Mouse (Mus musculus) NIH3T3 (cell line): ENCODE measurements around the gene Cfdp1.
A peak's percentile ranks its signal among the peaks of the same experiment; 100 is the strongest.

Experiments
- DNase-seq: peaks from one replicate; pipeline ENCODE4 v3.0.0-alpha.2; 2012; ENCODE audit warnings: low read depth

Cfdp1 gene

GRCm38 (mm10) chr8:111739604-111740003, 114.5 kb downstream of the Cfdp1 start:
- DNase-seq = no peak

DNA sequence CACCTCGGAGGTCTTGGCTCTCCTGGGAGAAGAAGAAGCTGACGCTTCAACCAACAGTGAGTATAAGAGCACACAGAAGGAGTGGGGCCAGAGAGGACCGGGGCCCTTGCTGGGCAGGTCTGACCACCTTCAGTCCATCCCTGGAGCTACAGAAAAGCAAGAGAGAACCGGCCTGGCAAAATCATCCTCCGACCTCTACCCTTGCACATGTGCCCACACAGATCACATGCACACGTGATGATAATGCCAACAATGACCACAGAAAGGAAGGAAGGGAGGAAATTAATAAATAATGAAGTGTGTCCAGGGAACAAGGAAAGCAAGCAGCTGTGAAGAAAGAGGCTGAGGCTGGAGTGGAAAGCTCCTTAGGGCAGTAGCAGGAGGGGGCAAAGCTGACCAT, 115.2 kb downstream of the Cfdp1 start:
- DNase-seq = no peak

GRCm38 (mm10) chr8:111736321-111736720, 117.8 kb downstream of the Cfdp1 start:
- no peak for DNase-seq

- DNase-seq = no peak
Observed at GRCm38 (mm10) chr8:111735791-111736190, 118.3 kb downstream of the Cfdp1 start.

GRCm38 (mm10) chr8:111735335-111735761, 118.7 kb downstream of the Cfdp1 start:
- no peak for DNase-seq

DNA sequence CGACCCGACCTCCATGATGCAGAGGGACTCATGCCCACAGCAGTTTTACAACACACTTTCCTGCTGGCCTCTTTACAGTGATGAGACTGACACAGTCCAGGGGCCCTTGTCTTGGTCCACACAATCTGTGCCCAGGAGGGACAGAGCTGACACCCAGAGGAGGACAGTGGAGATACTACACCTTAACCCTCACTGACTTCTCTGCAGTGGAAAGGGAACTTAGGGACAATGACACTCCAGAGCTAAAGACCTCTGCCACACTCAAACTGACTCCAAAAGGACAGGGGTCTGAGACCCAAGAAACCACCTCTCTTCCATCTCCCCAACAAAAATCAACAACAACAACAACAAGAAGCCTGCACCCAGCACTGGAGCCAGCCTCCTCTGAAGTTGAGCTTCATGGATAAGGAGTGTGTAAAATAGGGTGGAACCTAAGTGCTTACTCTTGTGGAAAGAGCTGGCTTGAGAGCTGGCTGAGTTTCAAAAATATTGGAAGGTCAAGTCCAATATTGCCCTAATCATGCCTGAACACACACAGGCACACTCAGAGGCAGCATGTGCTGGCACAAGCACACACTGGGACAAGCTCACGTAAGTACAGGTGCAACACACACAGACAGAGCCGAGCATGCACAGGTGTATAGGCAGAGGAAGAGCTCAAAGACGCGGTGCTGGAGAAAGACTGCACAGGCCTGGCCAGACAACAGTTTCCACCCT, 119.7 kb downstream of the Cfdp1 start:
- no peak for DNase-seq

DNA sequence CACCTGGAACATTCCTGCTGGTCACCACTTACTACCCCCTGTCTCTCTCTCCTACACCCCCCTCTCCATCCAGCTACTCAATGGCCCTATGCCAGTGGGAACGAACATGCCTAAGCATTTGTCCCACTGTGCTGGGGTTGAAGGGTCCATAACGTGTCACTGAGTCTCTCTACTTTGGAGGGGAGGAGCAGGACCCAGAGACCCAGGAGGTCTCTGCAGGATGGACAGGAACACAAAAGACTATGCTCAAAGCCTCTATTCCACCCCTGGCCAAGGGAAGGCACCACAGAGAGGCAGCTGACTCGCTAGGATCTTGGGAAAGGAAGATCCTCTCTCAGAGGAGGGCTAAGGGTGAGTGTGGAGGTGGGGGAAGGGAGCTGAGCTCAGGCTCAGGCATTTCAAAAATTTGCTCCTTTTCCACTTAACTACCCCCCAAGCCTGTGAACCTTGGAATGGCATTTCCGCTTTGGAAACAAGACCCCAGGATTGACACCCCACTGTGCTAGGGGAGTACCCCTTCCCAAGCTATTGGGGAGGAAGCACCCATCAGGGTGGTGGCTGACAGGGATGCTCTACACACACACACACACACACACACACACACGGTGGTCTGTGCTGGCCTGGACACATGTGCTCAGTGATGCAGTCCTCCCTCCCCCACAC, 120.4 kb downstream of the Cfdp1 start:
- peak; percentile 64 for DNase-seq

DNA sequence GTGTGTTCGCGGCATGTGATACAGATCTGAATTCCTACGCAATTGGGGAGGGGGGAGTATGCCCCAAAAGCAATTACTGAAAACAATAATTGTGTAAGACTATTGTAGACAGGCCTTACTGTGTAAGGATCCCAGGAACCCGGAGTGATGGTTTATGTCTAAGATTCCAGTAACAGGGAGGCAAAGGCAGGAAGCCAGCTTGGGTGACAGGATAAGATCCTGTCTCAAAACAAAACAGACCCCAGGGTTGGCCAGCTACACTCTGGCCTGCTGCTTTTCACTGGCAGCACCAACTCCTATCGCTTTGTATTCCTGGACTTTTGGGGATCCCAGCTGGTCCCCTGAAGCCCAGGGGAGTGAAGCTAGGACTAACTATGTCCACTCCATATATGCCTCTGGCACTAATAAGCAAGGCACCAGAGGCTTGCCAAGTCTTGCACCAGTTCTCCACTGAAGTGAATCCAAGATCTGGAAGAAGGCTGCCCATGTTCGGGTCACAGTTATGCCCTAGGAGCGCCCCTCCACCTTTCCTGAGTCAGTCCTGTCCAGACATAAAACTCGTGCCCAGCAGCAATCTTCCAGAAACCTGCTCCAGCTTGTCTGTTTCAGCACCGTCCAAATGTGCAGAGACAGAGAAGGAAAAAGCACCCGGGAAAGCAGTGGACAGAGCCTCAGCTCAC, 121.5 kb downstream of the Cfdp1 start:
- DNase-seq = peak; percentile 58

DNA sequence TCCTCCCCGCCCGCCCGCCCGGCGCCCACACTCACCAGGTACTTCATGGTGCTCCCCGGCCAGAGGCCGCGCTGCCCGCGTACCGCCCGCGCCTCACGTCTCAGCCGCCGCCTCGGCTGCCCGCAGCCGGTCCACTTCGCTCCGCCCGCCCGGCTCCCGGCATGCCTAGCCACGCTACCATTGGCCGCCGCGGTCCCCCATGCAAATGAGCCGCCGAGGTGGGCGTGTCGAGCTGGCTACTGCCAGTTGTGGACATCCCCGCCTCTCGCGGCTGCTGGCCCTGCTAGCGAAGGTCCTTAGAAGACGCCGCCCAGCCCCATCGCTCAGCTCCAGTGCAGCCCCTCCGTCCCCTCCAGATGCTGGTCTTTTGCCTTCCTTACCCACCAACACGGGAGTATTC, 122.1 kb downstream of the Cfdp1 start:
- peak; percentile 98 for DNase-seq

DNA sequence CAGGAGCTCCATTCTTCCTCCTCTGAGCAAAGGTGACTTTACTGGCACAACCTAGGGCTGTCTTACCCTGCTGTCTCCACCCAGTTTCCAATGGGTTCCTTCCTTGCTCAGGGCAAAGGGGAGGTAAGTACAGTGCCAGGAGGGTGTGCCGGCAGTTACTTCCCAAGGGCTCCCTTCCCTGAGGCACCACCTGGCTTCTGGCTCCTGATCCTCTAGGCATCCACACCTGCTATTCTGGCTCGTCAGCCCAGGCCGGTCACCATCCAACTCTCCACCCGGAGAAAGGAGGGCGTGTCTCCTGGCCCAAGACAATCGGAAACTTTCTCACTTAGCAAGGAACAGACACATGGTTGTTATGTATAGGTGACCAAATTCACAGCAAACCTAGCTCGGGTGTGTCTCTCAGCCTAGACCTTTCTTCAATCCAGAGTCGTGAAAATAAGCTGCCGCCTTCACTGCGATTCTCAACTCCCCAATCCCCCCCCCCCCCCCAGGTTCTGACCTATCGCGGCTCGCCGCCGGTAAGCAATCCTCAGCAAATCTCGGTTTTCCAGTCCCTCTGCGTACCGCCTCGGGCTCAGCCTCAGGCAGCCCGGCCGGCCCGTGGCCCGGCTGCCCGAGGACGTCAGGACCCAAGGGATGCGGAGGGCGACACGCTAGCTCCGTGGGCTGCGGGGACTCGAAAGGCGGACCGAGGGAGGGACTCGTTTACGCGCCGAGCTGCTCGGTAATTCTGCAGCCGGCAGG, 122.7 kb downstream of the Cfdp1 start:
- peak; percentile 47 for DNase-seq

GRCm38 (mm10) chr8:111729233-111730170, 124.6 kb downstream of the Cfdp1 start:
- no peak for DNase-seq

DNA sequence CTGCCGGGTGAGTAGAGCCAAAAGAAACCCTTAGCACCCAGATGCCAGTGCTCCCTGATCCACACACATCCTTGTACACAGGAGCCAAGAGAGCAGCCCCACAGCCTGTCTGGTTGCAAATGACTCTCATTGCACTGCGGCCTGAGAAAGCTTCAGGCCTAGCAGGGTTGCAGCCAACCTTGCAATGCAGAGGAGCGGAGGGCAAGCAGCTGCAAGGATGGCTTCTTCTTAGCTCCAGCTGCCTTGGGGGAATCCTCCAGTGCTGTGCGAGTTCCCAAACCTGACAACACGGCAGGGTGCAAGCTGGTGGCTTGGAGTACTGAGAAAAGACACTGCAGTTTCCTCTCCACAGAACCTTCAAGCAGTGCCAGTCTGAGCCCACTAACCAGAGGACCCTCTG, 125.6 kb downstream of the Cfdp1 start:
- DNase-seq = no peak

DNA sequence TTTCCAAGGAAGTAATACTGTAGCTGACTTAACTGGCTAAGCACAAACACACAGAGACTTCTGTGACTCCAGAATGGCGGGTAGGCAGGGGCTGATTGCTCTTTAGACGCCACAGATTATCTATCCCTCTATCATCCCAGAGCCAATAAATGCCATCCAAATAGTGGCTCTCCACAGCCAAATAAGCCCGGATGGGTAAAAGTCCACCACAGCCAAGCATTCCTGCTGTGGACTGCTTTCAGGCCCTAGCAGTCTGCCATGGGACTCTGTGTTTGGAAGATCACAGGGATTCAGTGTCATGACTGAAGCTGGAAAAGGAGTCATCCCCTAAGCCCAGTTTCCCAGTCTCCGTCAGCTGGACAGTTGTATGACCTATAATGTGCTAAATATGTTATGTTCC, 126.5 kb downstream of the Cfdp1 start:
- DNase-seq = no peak

DNA sequence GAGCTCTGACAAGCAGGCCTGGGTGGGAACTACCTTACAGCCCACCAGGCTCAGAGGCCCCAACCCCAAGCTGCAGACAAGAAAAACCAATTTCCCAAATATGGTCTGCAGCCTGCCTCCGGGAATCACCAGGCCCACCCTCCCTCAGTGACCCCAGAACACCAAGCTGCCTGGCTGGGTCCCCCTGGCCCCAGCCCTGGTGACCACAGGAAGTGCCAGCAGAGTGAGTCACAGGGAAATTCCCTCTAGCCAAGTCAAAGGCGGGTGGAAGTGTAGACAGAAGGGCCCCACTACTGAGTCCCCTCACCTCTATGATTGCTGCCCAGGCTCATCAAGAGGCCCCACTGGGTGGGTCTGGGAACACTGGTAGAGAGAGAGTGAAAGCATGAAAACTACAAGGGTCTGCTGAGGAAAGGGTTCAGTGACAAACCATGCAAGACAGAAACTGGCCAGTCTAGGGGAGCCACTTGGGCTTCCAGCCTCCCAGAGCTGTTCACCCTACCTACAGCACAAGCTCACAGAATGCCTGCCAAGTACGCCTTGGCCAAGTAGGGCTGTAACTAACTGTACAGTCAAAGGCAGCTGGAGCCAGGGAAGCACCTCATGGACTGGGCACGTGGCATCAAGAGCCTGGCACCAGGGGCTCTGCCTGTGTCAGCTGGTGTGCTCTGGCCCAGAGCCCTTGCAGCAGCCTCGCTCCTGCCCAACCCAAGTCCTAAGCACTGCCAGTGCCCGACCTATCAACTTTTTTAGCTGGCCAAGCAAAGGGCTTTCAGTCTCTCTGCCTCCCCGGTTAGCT, 127.8 kb downstream of the Cfdp1 start:
- peak; percentile 87 for DNase-seq

GRCm38 (mm10) chr8:111725341-111725740, 128.8 kb downstream of the Cfdp1 start:
- no peak for DNase-seq

DNA sequence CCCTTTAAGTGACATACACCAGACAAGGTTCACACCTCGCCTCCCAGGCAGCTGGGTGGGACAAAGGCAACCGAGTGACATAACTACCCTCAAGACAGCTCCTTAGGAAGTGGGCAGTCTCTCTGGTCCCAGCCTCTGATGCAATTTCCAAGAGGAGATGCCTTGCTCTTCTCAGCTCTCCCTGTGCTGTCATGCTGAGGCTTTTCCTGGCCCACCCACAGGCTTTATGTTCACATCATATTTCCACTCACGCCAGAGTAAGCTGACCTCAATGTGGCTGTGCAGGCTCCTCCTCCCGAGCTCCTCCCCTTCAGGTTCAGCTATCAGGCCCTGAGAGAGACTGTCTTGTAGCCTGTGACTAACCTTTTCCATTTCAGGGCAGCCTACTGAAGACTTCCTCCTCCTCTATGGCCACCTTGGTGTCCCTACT, 134.0 kb downstream of the Cfdp1 start:
- DNase-seq = peak; percentile 53

GRCm38 (mm10) chr8:111718937-111719336, 135.2 kb downstream of the Cfdp1 start:
- no peak for DNase-seq
